Mouse (Mus musculus): Measurements from ENCODE around the gene Slf2. TPM values are rescaled to one million over a fixed set of nuclear protein-coding genes. Genes with fewer than 3 reads are reported as not detected.

The Slf2 gene
- polyA plus RNA-seq, 1 experiment: 7.7 TPM

GRCm38 (mm10) chr19:44931454-44931759 lies 456 bp downstream of the Slf2 start:
- Histone ChIP-seq H3K4me1 (ENCODE audit: control insufficient read depth, insufficient read depth, low read length) (no peaks in the 10 kb centered on the region; the same call in 1 of the 2 replicates), H3K4me3 (replicated peaks; ENCODE audit: control insufficient read depth, low read depth, low read length) (peak overlapping the region; percentile 99), H3K27ac (ENCODE audit: control insufficient read depth, insufficient read depth, low read depth, low read length, poor library complexity) (peak overlapping the region; percentile 75)
- WGBS: under 1% methylated on average over 18 of the region's 18 CpGs
- TF ChIP-seq CTCF (IDR thresholded peaks at IDR 0.05; ENCODE audit: control insufficient read depth, insufficient read depth, low read length): no peak
- no peak for TF ChIP-seq POLR2A (IDR thresholded peaks at IDR 0.05; ENCODE audit: borderline replicate concordance, control insufficient read depth, low read depth, low read length)

GRCm38 (mm10) chr19:44932051-44932450 lies 1.1 kb downstream of the Slf2 start:
- no peak for TF ChIP-seq POLR2A (IDR thresholded peaks at IDR 0.05; ENCODE audit: borderline replicate concordance, control insufficient read depth, low read depth, low read length)
- TF ChIP-seq CTCF (IDR thresholded peaks at IDR 0.05; ENCODE audit: control insufficient read depth, insufficient read depth, low read length): no peak
- peak overlapping the region; percentile 34 for H3K4me3 ChIP-seq (replicated peaks; ENCODE audit: control insufficient read depth, low read depth, low read length)
- H3K27ac ChIP-seq (ENCODE audit: control insufficient read depth, insufficient read depth, low read depth, low read length, poor library complexity): no peak overlapping the region
- H3K4me1 ChIP-seq (ENCODE audit: control insufficient read depth, insufficient read depth, low read length): no peaks in the 10 kb centered on the region; the same call in 1 of the 2 replicates
- WGBS: 36% methylated on average over 5 of the region's 5 CpGs

- Histone ChIP-seq H3K4me3 (replicated peaks; ENCODE audit: control insufficient read depth, low read depth, low read length) (no peak overlapping the region), H3K27ac (ENCODE audit: control insufficient read depth, insufficient read depth, low read depth, low read length, poor library complexity) (no peak overlapping the region), H3K4me1 (ENCODE audit: control insufficient read depth, insufficient read depth, low read length) (no peaks in the 10 kb centered on the region; the same call in 1 of the 2 replicates)
- 79% methylated on average over 1 of the region's 1 CpGs for WGBS
- no peak for TF ChIP-seq CTCF (IDR thresholded peaks at IDR 0.05; ENCODE audit: control insufficient read depth, insufficient read depth, low read length)
- TF ChIP-seq POLR2A (IDR thresholded peaks at IDR 0.05; ENCODE audit: borderline replicate concordance, control insufficient read depth, low read depth, low read length): no peak
These were observed 2.2 kb downstream of the Slf2 start for GRCm38 (mm10) chr19:44933136-44933535.

- H3K4me1 ChIP-seq (ENCODE audit: control insufficient read depth, insufficient read depth, low read length): no peaks in the 10 kb centered on the region
- 88% methylated on average over 2 of the region's 2 CpGs for WGBS
- no peak overlapping the region for H3K27ac ChIP-seq (ENCODE audit: control insufficient read depth, insufficient read depth, low read depth, low read length, poor library complexity)
- no peak overlapping the region for H3K4me3 ChIP-seq (replicated peaks; ENCODE audit: control insufficient read depth, low read depth, low read length)
- no peak for TF ChIP-seq POLR2A (IDR thresholded peaks at IDR 0.05; ENCODE audit: borderline replicate concordance, control insufficient read depth, low read depth, low read length)
- no peak for TF ChIP-seq CTCF (IDR thresholded peaks at IDR 0.05; ENCODE audit: control insufficient read depth, insufficient read depth, low read length)
These were observed 28.7 kb downstream of the Slf2 start for GRCm38 (mm10) chr19:44959633-44960032.

- TF ChIP-seq CTCF (IDR thresholded peaks at IDR 0.05; ENCODE audit: control insufficient read depth, insufficient read depth, low read length) (no peak), POLR2A (IDR thresholded peaks at IDR 0.05; ENCODE audit: borderline replicate concordance, control insufficient read depth, low read depth, low read length) (no peak)
- Histone ChIP-seq H3K27ac (ENCODE audit: control insufficient read depth, insufficient read depth, low read depth, low read length, poor library complexity) (no peak overlapping the region), H3K4me3 (replicated peaks; ENCODE audit: control insufficient read depth, low read depth, low read length) (no peak overlapping the region), H3K4me1 (ENCODE audit: control insufficient read depth, insufficient read depth, low read length) (no peaks in the 10 kb centered on the region)
- 98% methylated on average over 1 of the region's 1 CpGs for WGBS
These were observed 35.0 kb downstream of the Slf2 start for GRCm38 (mm10) chr19:44965978-44966377.

- no peak for TF ChIP-seq CTCF (IDR thresholded peaks at IDR 0.05; ENCODE audit: control insufficient read depth, insufficient read depth, low read length)
- TF ChIP-seq POLR2A (IDR thresholded peaks at IDR 0.05; ENCODE audit: borderline replicate concordance, control insufficient read depth, low read depth, low read length): no peak
- H3K27ac ChIP-seq (ENCODE audit: control insufficient read depth, insufficient read depth, low read depth, low read length, poor library complexity): no peak overlapping the region
- H3K4me3 ChIP-seq (replicated peaks; ENCODE audit: control insufficient read depth, low read depth, low read length): no peak overlapping the region
- no peaks in the 10 kb centered on the region for H3K4me1 ChIP-seq (ENCODE audit: control insufficient read depth, insufficient read depth, low read length)
- WGBS: 78% methylated on average over 3 of the region's 3 CpGs
These were observed 37.4 kb downstream of the Slf2 start for GRCm38 (mm10) chr19:44968329-44968728.

GRCm38 (mm10) chr19:44976636-44977035 lies 45.7 kb downstream of the Slf2 start:
- 90% methylated on average over 6 of the region's 6 CpGs for WGBS

GRCm38 (mm10) chr19:44977148-44977547 lies 46.2 kb downstream of the Slf2 start:
- no peak overlapping the region for H3K4me3 ChIP-seq (replicated peaks; ENCODE audit: control insufficient read depth, low read depth, low read length)
- WGBS: 89% methylated on average over 6 of the region's 6 CpGs
- H3K27ac ChIP-seq (ENCODE audit: control insufficient read depth, insufficient read depth, low read depth, low read length, poor library complexity): no peak overlapping the region
- TF ChIP-seq POLR2A (IDR thresholded peaks at IDR 0.05; ENCODE audit: borderline replicate concordance, control insufficient read depth, low read depth, low read length) (no peak), CTCF (IDR thresholded peaks at IDR 0.05; ENCODE audit: control insufficient read depth, insufficient read depth, low read length) (no peak)
- H3K4me1 ChIP-seq (ENCODE audit: control insufficient read depth, insufficient read depth, low read length): no peaks in the 10 kb centered on the region

More at GRCm38 (mm10) chr19:44976636-44977035, 45.7 kb downstream of the Slf2 start:
- Histone ChIP-seq H3K4me3 (replicated peaks; ENCODE audit: control insufficient read depth, low read depth, low read length) (no peak overlapping the region), H3K27ac (ENCODE audit: control insufficient read depth, insufficient read depth, low read depth, low read length, poor library complexity) (no peak overlapping the region), H3K4me1 (ENCODE audit: control insufficient read depth, insufficient read depth, low read length) (no peaks in the 10 kb centered on the region)
- no peak for TF ChIP-seq CTCF (IDR thresholded peaks at IDR 0.05; ENCODE audit: control insufficient read depth, insufficient read depth, low read length)
- TF ChIP-seq POLR2A (IDR thresholded peaks at IDR 0.05; ENCODE audit: borderline replicate concordance, control insufficient read depth, low read depth, low read length): no peak

GRCm38 (mm10) chr19:44980787-44981186 lies 49.8 kb downstream of the Slf2 start:
- TF ChIP-seq CTCF (IDR thresholded peaks at IDR 0.05; ENCODE audit: control insufficient read depth, insufficient read depth, low read length): no peak
- no peak for TF ChIP-seq POLR2A (IDR thresholded peaks at IDR 0.05; ENCODE audit: borderline replicate concordance, control insufficient read depth, low read depth, low read length)
- H3K4me1 ChIP-seq (ENCODE audit: control insufficient read depth, insufficient read depth, low read length): no peaks in the 10 kb centered on the region
- WGBS: 90% methylated on average over 2 of the region's 2 CpGs
- H3K4me3 ChIP-seq (replicated peaks; ENCODE audit: control insufficient read depth, low read depth, low read length): no peak overlapping the region
- H3K27ac ChIP-seq (ENCODE audit: control insufficient read depth, insufficient read depth, low read depth, low read length, poor library complexity): no peak overlapping the region

All from bone marrow, adult 2 months (tissue).